Mouse (Mus musculus) c-Kit-positive CD71-negative TER-119-negative erythroid progenitor cells, embryonic 14.5 days (primary cell): ENCODE measurements around the gene Ripor1.
A peak's percentile ranks its signal among the peaks of the same experiment; 100 is the strongest.

Experiments used
- DNase-seq: peaks from one replicate; pipeline ENCODE4 v3.0.0-alpha.2; 2013; ENCODE audit warnings: low read depth

Ripor1 gene

DNA sequence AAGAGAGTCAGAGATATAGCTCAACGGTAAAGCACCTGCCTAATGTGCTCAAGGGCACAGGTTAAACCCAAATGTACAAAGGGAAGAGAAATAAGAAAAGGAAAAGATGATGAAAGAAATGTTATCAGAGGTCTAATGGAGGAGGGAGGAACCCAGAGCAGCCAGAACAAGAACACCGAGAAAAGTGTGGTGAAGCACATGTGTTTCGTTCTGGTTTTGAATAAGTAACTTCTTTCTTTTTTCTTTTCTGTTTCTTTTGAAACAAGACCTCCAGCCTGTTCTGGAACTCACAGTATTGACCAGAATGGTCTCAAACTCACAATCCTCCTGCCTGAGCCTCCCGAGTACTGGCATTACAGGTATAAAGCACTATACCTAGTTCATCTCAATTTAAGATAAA lies 24.3 kb downstream of the Ripor1 start:
- DNase-seq = no peak

DNA sequence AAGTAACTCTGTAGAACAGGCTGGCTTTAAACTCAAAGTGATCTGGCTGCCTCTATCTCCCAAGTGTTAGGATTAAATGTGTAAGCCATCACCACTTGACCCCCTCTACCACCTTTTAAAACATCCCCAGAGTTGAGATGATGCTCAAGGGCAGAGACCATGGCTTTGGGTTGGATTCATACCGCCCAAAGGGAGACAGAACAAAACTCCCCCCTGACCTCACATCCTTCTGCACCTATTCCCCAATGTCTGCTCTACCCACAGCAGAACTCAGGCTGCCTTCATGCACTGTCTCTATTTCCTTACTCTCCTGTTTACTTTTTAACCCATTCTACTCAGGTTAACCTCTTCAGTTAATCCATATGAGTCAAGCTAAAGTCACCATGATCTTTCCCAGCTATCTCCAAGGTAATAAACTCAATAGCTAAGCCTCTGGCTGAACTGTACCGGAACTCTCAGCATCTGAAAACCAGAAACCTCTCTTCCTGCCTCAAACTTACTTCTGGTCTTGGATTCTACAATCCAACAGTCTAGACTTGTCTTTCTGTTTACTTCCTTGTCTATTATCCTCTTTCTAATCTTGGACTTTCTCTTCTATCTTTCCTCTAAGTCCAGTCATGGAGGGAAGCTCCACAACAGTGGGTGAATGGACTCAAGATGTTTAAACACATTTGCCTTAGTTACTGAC lies 29.9 kb downstream of the Ripor1 start:
- no peak for DNase-seq

DNA sequence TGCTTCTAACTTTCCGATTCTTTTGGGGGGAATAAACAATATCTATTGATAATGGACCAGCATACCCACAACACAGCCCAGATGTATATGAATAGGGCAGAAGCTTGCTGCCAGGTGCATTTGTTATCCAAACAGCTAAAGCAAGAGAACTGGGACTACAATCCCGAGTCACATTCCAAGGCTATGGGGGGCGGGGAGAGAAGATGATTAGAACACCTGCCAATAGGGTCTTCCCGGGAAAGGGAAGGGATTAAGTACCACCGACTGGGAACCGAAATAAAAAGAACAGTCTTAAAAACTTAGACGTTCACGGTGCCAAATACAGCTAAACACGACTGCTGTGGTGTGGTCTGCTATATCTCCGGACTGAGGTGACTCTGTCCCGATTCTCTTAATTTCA lies 30.4 kb downstream of the Ripor1 start:
- no peak for DNase-seq

DNA sequence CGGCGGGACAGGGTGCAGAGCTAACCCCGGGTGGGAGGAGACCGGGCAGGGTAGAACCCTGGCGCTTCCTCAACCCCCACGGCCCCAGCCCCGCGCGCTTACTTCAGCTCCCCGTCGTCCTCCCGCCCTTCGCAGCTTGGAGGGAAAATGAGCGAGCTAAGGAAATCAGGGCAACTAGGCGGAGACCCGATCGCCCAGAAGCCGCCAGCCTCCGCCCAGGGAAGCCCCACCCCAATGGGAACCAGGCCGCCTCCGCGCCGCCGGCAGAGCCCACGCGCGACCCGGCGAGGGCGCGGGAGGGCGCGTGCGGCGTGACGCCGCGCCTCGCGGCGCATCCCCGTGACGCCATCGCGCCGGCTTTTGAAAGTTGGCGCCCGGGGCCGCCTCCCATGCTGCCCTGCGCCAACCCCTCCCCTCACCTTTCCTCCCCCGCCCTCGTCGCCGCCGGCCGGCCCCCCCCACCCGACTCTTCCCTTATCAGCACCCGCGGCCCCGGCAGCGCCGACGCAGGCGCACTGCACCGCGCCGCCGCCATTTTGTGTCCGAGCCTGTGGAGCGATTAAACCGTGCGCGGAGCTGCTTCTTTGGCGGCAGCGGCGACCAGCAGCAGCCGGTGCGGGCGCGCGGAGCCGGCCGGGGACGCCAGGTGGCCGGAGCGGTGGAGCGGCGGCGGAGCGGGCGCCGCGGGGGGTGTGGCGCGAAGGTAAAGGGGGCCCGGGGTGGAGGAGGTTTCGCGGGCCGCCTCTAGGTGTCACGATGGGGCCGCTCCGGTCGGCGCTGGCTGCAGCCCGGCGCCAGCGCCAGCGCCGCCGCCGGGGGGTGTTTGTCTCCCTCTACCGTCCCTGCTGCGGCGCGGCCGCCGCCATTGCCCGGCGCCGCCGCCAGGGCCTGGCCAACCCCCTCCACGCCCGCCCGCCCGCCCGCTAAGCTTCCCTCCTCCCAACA lies 31.2 kb downstream of the Ripor1 start, which contains the start of gene Ctcf:
TSS of gene Ctcf (plus strand) at position 551 of the 945 bp plus-strand sequence.
- peak; percentile 81 for DNase-seq

DNA sequence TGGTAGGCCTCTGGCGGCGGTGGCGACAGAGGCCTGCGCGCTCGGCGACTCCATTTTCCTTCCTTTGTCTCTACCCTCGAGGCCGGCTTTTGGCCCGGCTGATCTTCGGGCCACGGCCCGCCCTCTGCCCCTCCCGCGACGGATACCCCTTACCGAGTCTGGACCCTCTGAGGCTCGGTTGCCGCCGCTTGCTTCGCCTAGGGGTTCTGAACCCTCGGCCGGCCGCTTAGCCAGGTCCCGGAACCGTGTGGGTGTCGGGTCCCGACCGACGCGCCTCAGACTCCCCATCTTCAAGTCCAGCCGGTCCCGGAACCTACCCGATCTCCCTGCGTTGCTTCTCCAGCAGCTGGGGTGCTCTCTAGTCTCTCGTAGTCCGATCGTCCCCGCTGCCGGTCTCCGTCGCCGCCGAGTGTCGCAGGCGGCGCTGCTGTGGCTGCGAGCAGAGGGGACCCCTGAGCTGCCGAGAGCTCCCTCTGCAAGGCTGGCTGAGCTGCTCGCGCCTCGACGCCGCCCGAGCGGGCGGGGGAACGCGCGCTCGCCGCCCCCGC lies 32.0 kb downstream of the Ripor1 start, which contains the start of gene Agrp:
TSS of gene Agrp (minus strand) at position 431 of the 548 bp plus-strand sequence.
- DNase-seq = no peak

DNA sequence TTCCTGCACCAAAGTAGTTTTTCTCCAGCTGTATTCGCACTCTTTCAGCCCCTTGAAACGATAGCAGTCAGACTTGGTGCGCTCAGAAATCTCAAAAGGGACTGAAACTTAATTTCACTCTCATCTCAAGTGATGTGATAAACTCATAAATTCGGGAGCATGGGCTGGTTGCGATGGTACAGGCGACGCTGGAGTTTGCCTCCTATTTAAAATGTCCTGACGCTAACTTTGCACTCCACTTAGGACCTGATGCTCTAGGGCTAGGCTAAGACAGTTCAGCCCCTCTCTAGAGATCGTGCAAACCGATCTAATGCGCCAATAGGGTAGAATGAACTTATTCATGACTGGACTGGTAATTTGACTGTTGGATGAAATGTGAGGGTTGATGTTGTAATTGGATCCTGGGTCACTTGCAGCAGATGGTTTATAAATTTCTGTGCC lies 32.6 kb downstream of the Ripor1 start:
- DNase-seq = no peak

DNA sequence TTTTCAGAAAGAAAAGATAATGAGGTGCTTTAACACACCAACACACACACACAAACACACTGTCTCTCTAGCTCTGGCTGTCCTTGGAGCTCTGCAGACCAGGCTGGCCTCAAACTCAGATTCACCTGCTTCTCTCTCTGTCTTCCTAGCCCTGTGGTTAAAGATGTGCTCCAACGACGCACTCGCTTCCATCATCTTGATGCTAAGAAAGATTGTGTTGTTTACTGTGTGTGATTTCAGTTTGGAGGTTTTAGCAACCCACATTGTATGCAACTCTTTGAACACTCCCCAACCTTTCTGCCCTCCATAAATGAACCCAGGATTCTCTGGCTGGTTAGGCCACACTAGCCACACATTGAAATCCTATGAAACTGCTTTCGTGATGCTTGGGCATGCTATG lies 33.5 kb downstream of the Ripor1 start:
- DNase-seq = no peak

DNA sequence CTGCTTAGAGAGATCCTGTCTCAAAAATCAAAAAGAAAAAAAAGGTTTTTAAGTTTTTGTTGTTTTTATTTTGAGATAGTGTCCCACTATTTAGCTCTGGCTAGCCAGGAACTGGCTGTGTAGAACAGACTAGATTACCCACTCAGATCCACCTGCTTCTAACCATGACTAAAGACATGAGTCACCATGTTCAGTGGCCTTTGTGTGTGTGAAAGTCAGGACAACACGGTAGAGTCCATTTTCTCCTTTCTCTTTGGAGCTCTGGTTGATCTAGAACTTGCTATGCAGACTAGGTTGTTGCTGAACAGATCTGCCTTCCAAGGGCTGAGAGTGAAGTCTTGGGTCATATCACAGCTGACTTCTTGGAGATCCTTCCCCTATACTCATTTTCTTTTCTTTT lies 34.8 kb downstream of the Ripor1 start:
- no peak for DNase-seq

DNA sequence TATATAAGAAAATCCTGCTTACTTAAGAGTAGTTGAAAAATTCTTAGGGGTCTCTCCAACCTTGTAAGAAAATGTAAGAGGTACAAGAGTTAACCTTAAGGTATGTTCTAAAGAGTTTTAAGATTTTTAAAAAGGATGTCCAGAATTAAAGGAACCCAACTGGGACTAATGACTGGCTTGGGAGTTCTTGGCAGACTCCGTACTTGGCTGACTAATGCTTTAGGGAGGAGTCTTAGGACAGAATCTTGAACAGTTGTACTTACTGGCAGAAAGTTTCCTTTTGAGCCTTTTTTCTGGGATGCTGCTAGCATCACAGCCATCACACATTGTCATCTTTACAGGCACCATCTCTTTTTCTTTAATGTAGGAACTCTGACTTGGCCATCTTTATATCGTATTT lies 35.5 kb downstream of the Ripor1 start:
- DNase-seq = no peak

DNA sequence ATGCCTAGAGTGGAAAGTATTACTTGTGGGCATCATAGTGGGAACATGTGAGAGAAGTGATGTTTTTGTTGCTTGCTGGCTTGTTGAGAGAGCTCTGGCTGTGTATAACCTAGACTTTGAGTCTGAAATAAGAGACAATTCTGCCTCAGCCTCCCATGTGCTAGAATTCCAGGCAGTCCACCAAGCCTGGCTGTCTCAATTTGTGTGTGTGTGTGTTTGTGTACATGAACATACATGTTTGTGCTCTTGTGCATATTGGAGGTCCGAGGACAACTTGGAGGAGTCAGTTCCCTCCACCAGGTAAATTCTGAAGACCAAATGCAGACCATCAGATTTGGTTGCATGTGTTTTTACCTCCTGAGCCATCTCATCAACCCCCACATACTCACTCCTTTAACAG lies 40.1 kb downstream of the Ripor1 start:
- no peak for DNase-seq

DNA sequence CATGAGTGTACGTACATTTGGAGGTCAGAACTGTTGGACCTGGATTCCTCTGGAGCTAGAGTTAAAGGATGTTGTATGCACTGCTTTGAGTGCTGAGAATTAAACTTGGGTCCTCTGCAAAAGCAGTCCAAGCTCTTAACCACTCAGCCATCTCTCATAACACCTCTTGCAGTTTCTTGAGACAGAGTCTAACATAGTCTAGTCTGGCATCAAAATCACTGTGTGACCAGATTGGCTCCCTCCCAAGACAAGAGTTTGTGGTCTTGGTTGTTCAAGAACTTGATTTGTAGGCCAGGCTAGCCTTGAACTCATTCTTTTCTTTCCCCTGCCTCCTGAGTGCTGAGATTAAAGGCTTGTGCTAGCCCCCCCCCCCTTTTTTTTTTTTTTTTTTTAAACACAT lies 43.9 kb downstream of the Ripor1 start:
- no peak for DNase-seq

DNA sequence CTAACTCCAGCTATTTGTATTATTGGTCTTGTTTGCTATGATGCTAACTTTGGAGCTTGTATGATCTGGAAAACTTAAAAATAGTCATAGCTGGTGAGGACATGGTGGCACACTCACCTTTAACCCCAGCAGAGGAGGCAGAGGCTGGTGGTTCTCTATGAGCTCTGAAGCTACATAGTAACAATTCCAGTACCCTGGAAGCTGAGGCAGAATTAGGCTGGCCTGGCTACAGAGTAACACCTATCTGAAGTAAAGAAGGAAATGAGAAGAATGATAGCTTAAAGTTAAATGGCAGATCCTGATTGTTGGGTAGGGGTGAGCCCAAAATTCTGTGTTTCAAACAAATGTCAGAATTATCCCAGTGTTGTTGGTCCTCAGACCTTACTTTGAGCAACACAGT lies 52.6 kb downstream of the Ripor1 start:
- no peak for DNase-seq

DNA sequence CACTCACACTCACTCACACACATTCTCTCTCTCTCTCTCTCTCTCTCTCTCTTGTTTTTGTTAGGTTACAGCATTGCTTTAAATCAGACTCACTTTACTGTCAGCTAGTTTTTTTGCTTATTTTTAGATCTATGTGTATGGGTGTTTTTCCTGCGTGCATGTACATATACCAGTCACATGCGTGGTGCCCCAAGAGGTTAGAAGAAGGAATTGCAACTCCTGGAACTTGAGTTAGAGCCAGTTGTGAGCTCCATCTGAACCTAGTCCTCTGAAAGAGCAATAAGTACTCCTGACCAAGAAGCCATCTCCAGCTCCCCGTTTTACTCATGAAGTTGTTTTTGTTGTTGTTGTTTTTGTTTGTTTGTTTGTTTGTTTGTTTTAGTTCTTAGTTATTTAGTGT lies 56.1 kb downstream of the Ripor1 start:
- no peak for DNase-seq
